Mouse (Mus musculus) thymus, adult 2 months (tissue): ENCODE data around the gene Evl.

ENCODE experiments used
- CTCF ChIP-seq: fragments of 200-500 bp; IDR thresholded peaks from 2 replicates; pipeline ENCODE4 v1.5.1; 2012; ENCODE audit warnings: mild to moderate bottlenecking, control low read depth, low read length, moderate library complexity, borderline replicate concordance; ENCODE audit not compliant: control insufficient read depth, poor library complexity, insufficient read depth; ENCODE audit errors: extremely low read depth
- POLR2A ChIP-seq: fragments of 200-500 bp; IDR thresholded peaks from 2 replicates; pipeline ENCODE4 v1.6.1; 2012; ENCODE audit warnings: mild to moderate bottlenecking, low read length, control low read depth, moderate library complexity; ENCODE audit not compliant: control insufficient read depth, poor library complexity, insufficient read depth; ENCODE audit errors: extremely low read depth

- TF ChIP-seq POLR2A (no peak), CTCF (peak; percentile 19; the same call in 1 of the 2 replicates)
Measured at GRCm38 (mm10) chr12:108675614-108676401, 121.3 kb downstream of the Evl start.
